Comparison of ENCODE assay signal across 11 mouse cellular contexts in genomic region chr12:76910258-76910940, GRCm38 (mm10). TPM values are rescaled to one million over a fixed set of nuclear protein-coding genes. Genes with fewer than 3 reads are reported as not detected.
A peak's percentile ranks its signal among the peaks of the same experiment; 100 is the strongest.
DNase-seq lines count a peak whose midpoint lies in the region; ATAC-seq lines count a peak whose summit lies in the region.
"Had no signal": no experiment of that assay in that cellular context is flagged by ENCODE, and none has a peak within 500 bp of the region (broad histone marks: within the 10 kb centered on the region; RNA-seq: fewer than 3 reads in every experiment).

No protein-coding gene starts in this region.

- H3K27ac ChIP-seq in kidney, embryonic 16.5 days (ENCODE audit: low read length): no peak overlapping the region
- H3K27ac ChIP-seq in liver, embryonic 15.5 days (replicated peaks): peak overlapping the region; percentile 95

- no peak overlapping the region for H3K9ac ChIP-seq in kidney, embryonic 16.5 days (replicated peaks; ENCODE audit: low read length)
- H3K9ac ChIP-seq in liver, embryonic 15.5 days: peak overlapping the region; percentile 66

- H3K4me1 ChIP-seq in kidney, embryonic 16.5 days (ENCODE audit: insufficient read depth, low read length): peaks cover 13% of the 10 kb centered on the region; the same call in 1 of the 2 replicates
- H3K4me1 ChIP-seq in liver, embryonic 15.5 days (replicated peaks): peaks cover 72% of the 10 kb centered on the region

- 0 out of 2 replicates have a peak, but pooled peaks cover 10% of the 10 kb centered on the region for H3K36me3 ChIP-seq in kidney, embryonic 16.5 days (ENCODE audit: insufficient read depth, low read length)
- peaks cover 37% of the 10 kb centered on the region for H3K36me3 ChIP-seq in liver, embryonic 15.5 days (replicated peaks)

- 65% methylated on average over 11 of the region's 11 CpGs for whole genome bisulfite sequencing in kidney, embryonic 16.5 days
- 36% methylated on average over 11 of the region's 11 CpGs for WGBS in liver, embryonic 15.5 days (ENCODE audit: insufficient replicate concordance)

- no peaks in the 10 kb centered on the region for H3K27me3 ChIP-seq in kidney, embryonic 16.5 days (ENCODE audit: insufficient read depth, low read length)
- H3K27me3 ChIP-seq in liver, embryonic 15.5 days: no peaks in the 10 kb centered on the region
- H3K27me3 ChIP-seq: Patski had no signal

- DNase-seq in kidney, postnatal 10 days: no peak
- peak; percentile 10 for DNase-seq in MEL-GATA-1-ER (ENCODE audit: extremely low read depth, low read depth)
- peak; percentile 77 for DNase-seq in cerebellum, adult 8-10 months
- no peak for DNase-seq in gastrocnemius, adult 18-20 months (ENCODE audit: low spot score)
- DNase-seq in layer of hippocampus, postnatal 25 days (ENCODE audit: extremely low spot score in 1 of 2, low spot score in 1 of 2): no peak
- DNase-seq in retina, postnatal 1 day: no peak
- DNase-seq: kidney, adult 2 months had no signal

- no peaks in the 10 kb centered on the region for H3K9me3 ChIP-seq in kidney, embryonic 16.5 days (ENCODE audit: low read length)
- no peaks in the 10 kb centered on the region for H3K9me3 ChIP-seq in liver, embryonic 15.5 days (replicated peaks)

- H3K4me3 ChIP-seq in kidney, embryonic 16.5 days (ENCODE audit: low read length): no peak overlapping the region
- H3K4me3 ChIP-seq in liver, embryonic 15.5 days (replicated peaks): peak overlapping the region; percentile 67
- H3K4me3 ChIP-seq: myocyte had no signal

- H3K4me2 ChIP-seq in kidney, embryonic 16.5 days (replicated peaks; ENCODE audit: low read depth, low read length): no peak overlapping the region
- peak overlapping the region; percentile 76 for H3K4me2 ChIP-seq in liver, embryonic 15.5 days

- peak; percentile 52; the same call in 1 of the 2 replicates for ATAC-seq in kidney, embryonic 16.5 days (ENCODE audit: low FRiP score, low TSS enrichment)
- ATAC-seq in liver, embryonic 15.5 days (ENCODE audit: insufficient read depth): peak; percentile 83

RNA-seq across cellular contexts. Expression of gene Max, which starts 51.6 kb away (rescaled TPM):
- 16.3 and 17.3 TPM in 2 replicates for polyA plus RNA-seq in kidney, embryonic 16.5 days (2015; fragmentation: Nextera tagmentation; extraction: Ambion mirVana)
- 6.4 and 6.7 TPM in 2 replicates for polyA plus RNA-seq in liver, embryonic 15.5 days (2015; fragmentation: Nextera tagmentation; extraction: Ambion mirVana)
- total RNA-seq in gastrocnemius, adult 18-20 months (2021): 10 to 100 TPM; 30.1 to 36.7 TPM
- 10 to 100 TPM; 63.6 to 71.3 TPM for total RNA-seq in layer of hippocampus, postnatal 25 days (2021)

Comparison
In these comparisons a context has a peak if more than half of its experiments do, and no peak if none do; other contexts are left out.
1. DNase-seq: peak in MEL-GATA-1-ER (single experiment) and cerebellum, adult 8-10 months (single experiment); none in kidney, postnatal 10 days (single experiment), gastrocnemius, adult 18-20 months (single experiment), layer of hippocampus, postnatal 25 days (0 of 2) and retina, postnatal 1 day (single experiment).